Mouse (Mus musculus) kidney, embryonic 15.5 days (tissue): Measurements from ENCODE around the gene Oas1d. TPM values are rescaled to one million over a fixed set of nuclear protein-coding genes. Genes with fewer than 3 reads are reported as not detected.
A peak's percentile ranks its signal among the peaks of the same experiment; 100 is the strongest.
"Not testable (repeated sequence)": the region's sequence is repeated elsewhere in the genome, so short reads cannot be mapped to it uniquely, and the experiment has no call there.

Experiments used
- ATAC-seq: fragments of 200-750 bp; cut with Nextera tagmentation; replicated peaks from 2 replicates; pipeline ENCODE4 v1.8.0; 2017; ENCODE audit warnings: moderate TSS enrichment; ENCODE audit not compliant: low FRiP score
- H3K27ac ChIP-seq: fragments of 300-500 bp; sonication (generic); 2 replicates; pipeline ENCODE4 v1.5.1; 2015; ENCODE audit warnings: mild to moderate bottlenecking, inconsistent platforms
- H3K27me3 ChIP-seq: fragments of 300-500 bp; sonication (generic); 2 replicates; pipeline ENCODE4 v1.6.1; 2015; ENCODE audit warnings: inconsistent platforms
- H3K36me3 ChIP-seq: fragments of 300-500 bp; sonication (generic); 2 replicates; pipeline ENCODE4 v1.6.1; 2015; ENCODE audit warnings: inconsistent platforms
- H3K4me1 ChIP-seq: fragments of 300-500 bp; sonication (generic); 2 replicates; pipeline ENCODE4 v1.6.1; 2015; ENCODE audit warnings: inconsistent platforms
- H3K4me2 ChIP-seq: fragments of 300-500 bp; sonication (generic); 2 replicates; pipeline ENCODE4 v1.6.1; 2015; ENCODE audit warnings: moderate library complexity, mild to moderate bottlenecking, inconsistent platforms
- H3K4me3 ChIP-seq: fragments of 300-500 bp; sonication (generic); replicated peaks from 2 replicates; pipeline ENCODE4 v1.5.1; 2015; ENCODE audit warnings: mild to moderate bottlenecking, inconsistent platforms
- H3K9ac ChIP-seq: fragments of 300-500 bp; sonication (generic); 2 replicates; pipeline ENCODE4 v1.6.1; 2015; ENCODE audit warnings: mild to moderate bottlenecking, inconsistent platforms
- H3K9me3 ChIP-seq: fragments of 300-500 bp; sonication (generic); replicated peaks from 2 replicates; pipeline ENCODE4 v1.6.1; 2016; ENCODE audit warnings: inconsistent platforms
- WGBS: fragments of 180-500 bp; shearing (Covaris S2); methylation state at CpG from one replicate; pipeline ENCODE4 v1.1.7; 2015; ENCODE audit warnings: mixed read lengths; 5-methylcytosine and 5-hydroxymethylcytosine counted together
- polyA plus RNA-seq: library from polyadenylated mRNA; unstranded; fragments of >200 nt; fragmentation: Nextera tagmentation; extraction: Ambion mirVana; gene quantifications from 2 replicates; pipeline ENCODE4 v1.2.1, GENCODE M21; 2015

The Oas1d gene
- polyA plus RNA-seq, result not detected in 2 replicates

GRCm38 (mm10) chr5:120914204-120914603 is at the start of gene Oas1d:
Gene Oas1d, plus strand, starts transcription at chr5:120914536.
- not testable (repeated sequence) for H3K4me2 ChIP-seq, H3K4me1 ChIP-seq, H3K27ac ChIP-seq, ATAC-seq, H3K9me3 ChIP-seq, H3K36me3 ChIP-seq, H3K4me3 ChIP-seq, H3K9ac ChIP-seq, H3K27me3 ChIP-seq
- 37% methylated on average over 8 of the region's 8 CpGs for WGBS

- ATAC-seq, result no peak
- H3K9me3 ChIP-seq, result no peaks in the 10 kb centered on the region
- H3K27ac ChIP-seq, result no peak overlapping the region
- H3K27me3 ChIP-seq, result peaks cover 3% of the 10 kb centered on the region; the same call in 1 of the 2 replicates
- no peaks in the 10 kb centered on the region for H3K36me3 ChIP-seq
- 74% methylated on average over 3 of the region's 3 CpGs for WGBS
- H3K4me2 ChIP-seq, result no peak overlapping the region
- no peak overlapping the region for H3K4me3 ChIP-seq
- H3K4me1 ChIP-seq, result peaks cover under 1% of the 10 kb centered on the region; the same call in 1 of the 2 replicates
- H3K9ac ChIP-seq, result no peak overlapping the region
These were observed 48.9 kb upstream of the Oas1d start for GRCm38 (mm10) chr5:120865336-120865860.

- no peaks in the 10 kb centered on the region for H3K36me3 ChIP-seq
- ATAC-seq, result no peak
- no peaks in the 10 kb centered on the region for H3K9me3 ChIP-seq
- no peak overlapping the region for H3K27ac ChIP-seq
- no peak overlapping the region for H3K9ac ChIP-seq
- H3K4me3 ChIP-seq, result no peak overlapping the region
- H3K27me3 ChIP-seq, result peaks cover 3% of the 10 kb centered on the region; the same call in 1 of the 2 replicates
- 90% methylated on average over 7 of the region's 7 CpGs for WGBS
- H3K4me1 ChIP-seq, result peaks cover 3% of the 10 kb centered on the region; the same call in 1 of the 2 replicates
- no peak overlapping the region for H3K4me2 ChIP-seq
These were observed 44.8 kb upstream of the Oas1d start for GRCm38 (mm10) chr5:120869436-120870015.

GRCm38 (mm10) chr5:120870081-120870480 is 44.3 kb upstream of the Oas1d start:
- peaks cover 3% of the 10 kb centered on the region; the same call in 1 of the 2 replicates for H3K4me1 ChIP-seq
- WGBS, result 52% methylated on average over 3 of the region's 3 CpGs
- no peak overlapping the region for H3K9ac ChIP-seq
- H3K27ac ChIP-seq, result no peak overlapping the region
- no peak overlapping the region for H3K4me2 ChIP-seq
- no peak overlapping the region for H3K4me3 ChIP-seq
- H3K27me3 ChIP-seq, result peaks cover 3% of the 10 kb centered on the region; the same call in 1 of the 2 replicates
- no peak for ATAC-seq
- H3K9me3 ChIP-seq, result no peaks in the 10 kb centered on the region
- no peaks in the 10 kb centered on the region for H3K36me3 ChIP-seq

GRCm38 (mm10) chr5:120870782-120871181 is 43.6 kb upstream of the Oas1d start:
- whole genome bisulfite sequencing, result 43% methylated on average over 7 of the region's 7 CpGs
- Histone ChIP-seq H3K9me3 (no peaks in the 10 kb centered on the region), H3K4me2 (no peak overlapping the region), H3K27me3 (peaks cover 3% of the 10 kb centered on the region; the same call in 1 of the 2 replicates), H3K36me3 (no peaks in the 10 kb centered on the region), H3K4me1 (peaks cover 3% of the 10 kb centered on the region; the same call in 1 of the 2 replicates), H3K27ac (no peak overlapping the region), H3K4me3 (no peak overlapping the region), H3K9ac (no peak overlapping the region)
- 0 out of 2 replicates have a peak, but pooled peaks have one; percentile 46 for ATAC-seq

- peaks cover 3% of the 10 kb centered on the region; the same call in 1 of the 2 replicates for H3K4me1 ChIP-seq
- H3K36me3 ChIP-seq, result no peaks in the 10 kb centered on the region
- no peaks in the 10 kb centered on the region for H3K9me3 ChIP-seq
- peak; percentile 46; the same call in 1 of the 2 replicates for ATAC-seq
- no peak overlapping the region for H3K4me3 ChIP-seq
- no peak overlapping the region for H3K9ac ChIP-seq
- H3K4me2 ChIP-seq, result no peak overlapping the region
- peaks cover 3% of the 10 kb centered on the region; the same call in 1 of the 2 replicates for H3K27me3 ChIP-seq
- H3K27ac ChIP-seq, result no peak overlapping the region
- WGBS, result 42% methylated on average over 2 of the region's 2 CpGs
These were observed 42.9 kb upstream of the Oas1d start for GRCm38 (mm10) chr5:120871469-120871868.

- not testable (repeated sequence) for H3K9me3 ChIP-seq, ATAC-seq, H3K36me3 ChIP-seq, H3K27me3 ChIP-seq, H3K4me1 ChIP-seq, H3K27ac ChIP-seq, H3K4me3 ChIP-seq, H3K4me2 ChIP-seq, H3K9ac ChIP-seq
- WGBS, result 70% methylated on average over 2 of the region's 3 CpGs
These were observed 37.5 kb upstream of the Oas1d start for GRCm38 (mm10) chr5:120876839-120877238.

GRCm38 (mm10) chr5:120877407-120877806 is 36.9 kb upstream of the Oas1d start:
- not testable (repeated sequence) for H3K9me3 ChIP-seq, H3K9ac ChIP-seq, H3K4me2 ChIP-seq, H3K4me1 ChIP-seq, H3K27ac ChIP-seq, ATAC-seq, H3K4me3 ChIP-seq, H3K36me3 ChIP-seq, H3K27me3 ChIP-seq
- WGBS, result 89% methylated on average over 2 of the region's 2 CpGs

- not testable (repeated sequence) for H3K4me1 ChIP-seq, H3K4me2 ChIP-seq, ATAC-seq, H3K9ac ChIP-seq, H3K4me3 ChIP-seq, H3K27me3 ChIP-seq, H3K27ac ChIP-seq, H3K36me3 ChIP-seq, H3K9me3 ChIP-seq
- 62% methylated on average over 2 of the region's 2 CpGs for WGBS
These were observed 35.5 kb upstream of the Oas1d start for GRCm38 (mm10) chr5:120878803-120879202.

GRCm38 (mm10) chr5:120881681-120882080 is 32.7 kb upstream of the Oas1d start:
- 94% methylated on average over 6 of the region's 6 CpGs for WGBS

GRCm38 (mm10) chr5:120887413-120887812 is 26.9 kb upstream of the Oas1d start, which contains the start of gene Oas1g:
Gene Oas1g, minus strand, starts transcription at chr5:120887613.
- not testable (repeated sequence) for H3K9me3 ChIP-seq, H3K27me3 ChIP-seq, H3K27ac ChIP-seq, H3K4me3 ChIP-seq, ATAC-seq, H3K36me3 ChIP-seq, H3K9ac ChIP-seq, H3K4me2 ChIP-seq, H3K4me1 ChIP-seq
- WGBS, result 22% methylated on average over 6 of the region's 9 CpGs

More at GRCm38 (mm10) chr5:120881681-120882080, 32.7 kb upstream of the Oas1d start:
- not testable (repeated sequence) for H3K9ac ChIP-seq, H3K9me3 ChIP-seq, H3K4me2 ChIP-seq, H3K36me3 ChIP-seq, H3K27me3 ChIP-seq, ATAC-seq, H3K4me1 ChIP-seq, H3K27ac ChIP-seq, H3K4me3 ChIP-seq

GRCm38 (mm10) chr5:120887831-120888230 is 26.5 kb upstream of the Oas1d start:
- no peak overlapping the region for H3K27ac ChIP-seq
- H3K36me3 ChIP-seq, result no peaks in the 10 kb centered on the region
- 58% methylated on average over 6 of the region's 6 CpGs for WGBS
- H3K4me1 ChIP-seq, result no peaks in the 10 kb centered on the region
- no peak overlapping the region for H3K4me3 ChIP-seq
- no peaks in the 10 kb centered on the region for H3K9me3 ChIP-seq
- no peak overlapping the region for H3K4me2 ChIP-seq
- no peak overlapping the region for H3K9ac ChIP-seq
- no peak for ATAC-seq
- H3K27me3 ChIP-seq, result no peaks in the 10 kb centered on the region
